Mouse (Mus musculus) midbrain, postnatal 0 days (tissue): ENCODE results near the gene Gins3. TPM values are rescaled to one million over a fixed set of nuclear protein-coding genes. Genes with fewer than 3 reads are reported as not detected.

Experiments used
- ATAC-seq: fragments of 200-750 bp; cut with Nextera tagmentation; 2 replicates; pipeline ENCODE4 v1.8.0; 2017; ENCODE audit warnings: moderate number of reproducible peaks, mild to moderate bottlenecking, moderate TSS enrichment, moderate library complexity; ENCODE audit not compliant: low FRiP score
- DNase-seq: peaks from one replicate; pipeline ENCODE4 v3.0.0-alpha.2; 2015; ENCODE audit warnings: low spot score
- H3K27ac ChIP-seq: fragments of 300-500 bp; sonication (generic); 2 replicates; pipeline ENCODE4 v1.5.1; 2014; ENCODE audit warnings: low read depth, mild to moderate bottlenecking, low read length, mixed read lengths
- H3K27me3 ChIP-seq: fragments of 300-500 bp; sonication (generic); 2 replicates; pipeline ENCODE4 v1.6.1; 2014; ENCODE audit warnings: low read length, control low read depth, mixed read lengths; ENCODE audit not compliant: insufficient read depth
- H3K36me3 ChIP-seq: fragments of 300-500 bp; sonication (generic); 2 replicates; pipeline ENCODE4 v1.6.1; 2014; ENCODE audit warnings: low read length, control low read depth, mixed read lengths; ENCODE audit not compliant: insufficient read depth
- H3K4me1 ChIP-seq: fragments of 300-500 bp; sonication (generic); 2 replicates; pipeline ENCODE4 v1.6.1; 2014; ENCODE audit warnings: mild to moderate bottlenecking, control low read depth, antibody characterized with exemption, low read length, mixed read lengths; ENCODE audit not compliant: insufficient read depth
- H3K4me2 ChIP-seq: fragments of 300-500 bp; sonication (generic); 2 replicates; pipeline ENCODE4 v1.6.1; 2014; ENCODE audit warnings: low read depth, mild to moderate bottlenecking, low read length, mixed read lengths; ENCODE audit not compliant: poor library complexity, severe bottlenecking
- H3K4me3 ChIP-seq: fragments of 300-500 bp; sonication (generic); 2 replicates; pipeline ENCODE4 v1.5.1; 2014; ENCODE audit warnings: low read depth, mild to moderate bottlenecking, low read length, moderate library complexity
- H3K9ac ChIP-seq: fragments of 300-500 bp; sonication (generic); replicated peaks from 2 replicates; pipeline ENCODE4 v1.6.1; 2014; ENCODE audit warnings: mild to moderate bottlenecking, low read length, moderate library complexity, mixed read lengths; ENCODE audit not compliant: poor library complexity, severe bottlenecking
- H3K9me3 ChIP-seq: fragments of 300-500 bp; sonication (generic); 2 replicates; pipeline ENCODE4 v1.6.1; 2016; ENCODE audit warnings: low read length, control low read depth
- CTCF ChIP-seq: IDR thresholded peaks from 2 replicates; pipeline ENCODE4 v1.5.1; 2016; ENCODE audit warnings: antibody characterized with exemption, mild to moderate bottlenecking
- WGBS: fragments of 180-500 bp; shearing (Covaris S2); extraction: QIAGEN DNeasy Blood & Tissue Kit; methylation state at CpG from one replicate; pipeline ENCODE4 v1.1.7; 2014; 5-methylcytosine and 5-hydroxymethylcytosine counted together
- polyA plus RNA-seq: library from polyadenylated mRNA; unstranded; fragments of >200 nt; fragmentation: Nextera tagmentation; extraction: Ambion mirVana; gene quantifications from 2 replicates; pipeline ENCODE4 v1.2.1, GENCODE M21; 2015
- total RNA-seq: library from RNA; depleted of rRNA; stranded (reverse); fragments of >200 nt; gene quantifications from 2 replicates; pipeline ENCODE4 v1.2.3, GENCODE M21; 2014; rRNA removed

The Gins3 gene
- total and polyA plus RNA-seq, 2 experiments from 2014 or later, result 2.7 to 4.0 TPM

GRCm38 (mm10) chr8:95690929-95691541 is 57.8 kb downstream of the Gins3 start:
- no peak for TF ChIP-seq CTCF

GRCm38 (mm10) chr8:95694631-95695030 is 61.4 kb downstream of the Gins3 start:
- H3K4me1 ChIP-seq, result peaks cover 5% of the 10 kb centered on the region; the same call in 1 of the 2 replicates
- WGBS, result 13% methylated on average over 6 of the region's 6 CpGs
- H3K4me3 ChIP-seq, result no peak overlapping the region
- 0 out of 2 replicates have a peak overlapping the region, but pooled peaks have one; percentile 20 for H3K4me2 ChIP-seq
- H3K36me3 ChIP-seq, result no peaks in the 10 kb centered on the region
- ATAC-seq (no peak), DNase-seq (no peak)
- H3K27me3 ChIP-seq, result no peaks in the 10 kb centered on the region; the same call in 1 of the 2 replicates
- H3K9ac ChIP-seq, result peak overlapping the region; percentile 42; the same call in 1 of the 2 replicates
- H3K27ac ChIP-seq, result no peak overlapping the region
- H3K9me3 ChIP-seq, result no peaks in the 10 kb centered on the region
- no peak for TF ChIP-seq CTCF

More at GRCm38 (mm10) chr8:95690929-95691541, 57.8 kb downstream of the Gins3 start:
- H3K27ac ChIP-seq, result no peak overlapping the region
- DNase-seq (no peak), ATAC-seq (no peak)
- H3K4me3 ChIP-seq, result no peak overlapping the region
- no peaks in the 10 kb centered on the region for H3K36me3 ChIP-seq
- no peaks in the 10 kb centered on the region for H3K9me3 ChIP-seq
- no peak overlapping the region for H3K9ac ChIP-seq
- WGBS, result 80% methylated on average over 13 of the region's 13 CpGs
- no peaks in the 10 kb centered on the region for H3K27me3 ChIP-seq
- H3K4me1 ChIP-seq, result 0 out of 2 replicates have a peak, but pooled peaks cover 4% of the 10 kb centered on the region
- H3K4me2 ChIP-seq, result no peak overlapping the region

Other genes starting within 250 kb of the Gins3 start
- gene Cfap20, start 198.6 kb upstream of the Gins3 start, total RNA-seq, result 71.9 and 80.4 TPM in 2 replicates
- 119 and 129 TPM in 2 replicates for gene Cfap20, start 198.6 kb upstream of the Gins3 start, polyA plus RNA-seq
- gene Csnk2a2, start 143.4 kb upstream of the Gins3 start, total RNA-seq, result 19.8 and 28.1 TPM in 2 replicates
- gene Csnk2a2, start 143.4 kb upstream of the Gins3 start, polyA plus RNA-seq, result 8.1 and 9.6 TPM in 2 replicates
- 3.2 and 4.0 TPM in 2 replicates for gene Ccdc113, start 99.4 kb upstream of the Gins3 start, total RNA-seq
- gene Ccdc113, start 99.4 kb upstream of the Gins3 start, polyA plus RNA-seq, result 2.7 and 4.0 TPM in 2 replicates
- not detected in 2 replicates for gene Prss54, start 57.1 kb upstream of the Gins3 start, total RNA-seq
- 0.15 TPM in 1 of 2 replicates, not detected in the other for gene Prss54, start 57.1 kb upstream of the Gins3 start, polyA plus RNA-seq
- 814 and 937 TPM in 2 replicates for gene Ndrg4, start 43.5 kb downstream of the Gins3 start, total RNA-seq
- gene Ndrg4, start 43.5 kb downstream of the Gins3 start, polyA plus RNA-seq, result 641 and 735 TPM in 2 replicates
- gene Setd6, start 82.4 kb downstream of the Gins3 start, total RNA-seq, result 15.7 and 23.6 TPM in 2 replicates
- gene Setd6, start 82.4 kb downstream of the Gins3 start, polyA plus RNA-seq, result 41.8 and 44.3 TPM in 2 replicates
- 177 and 187 TPM in 2 replicates for gene Cnot1, start 174.0 kb downstream of the Gins3 start, total RNA-seq
- 23.6 and 26.9 TPM in 2 replicates for gene Cnot1, start 174.0 kb downstream of the Gins3 start, polyA plus RNA-seq
- 45.3 and 60.0 TPM in 2 replicates for gene Sap18b, start 191.9 kb downstream of the Gins3 start, total RNA-seq
- gene Sap18b, start 191.9 kb downstream of the Gins3 start, polyA plus RNA-seq, result 273 and 280 TPM in 2 replicates
- 33.4 and 36.6 TPM in 2 replicates for gene Slc38a7, start 220.1 kb downstream of the Gins3 start, total RNA-seq
- 23.8 and 27.4 TPM in 2 replicates for gene Slc38a7, start 220.1 kb downstream of the Gins3 start, polyA plus RNA-seq